Mouse (Mus musculus) ES-E14 (cell line): ENCODE results near the gene Fam171a1.

Source experiments
- CHD2 ChIP-seq: IDR thresholded peaks from 2 replicates; pipeline ENCODE4 v1.6.1; 2014; ENCODE audit warnings: mild to moderate bottlenecking, low read depth, low read length, inconsistent platforms
- HCFC1 ChIP-seq: IDR thresholded peaks from 2 replicates; pipeline ENCODE4 v1.6.1; 2012; ENCODE audit warnings: low read length, inconsistent platforms, borderline replicate concordance; ENCODE audit not compliant: insufficient read depth
- MAFK ChIP-seq: IDR thresholded peaks from 2 replicates; pipeline ENCODE4 v1.6.1; 2014; ENCODE audit warnings: mild to moderate bottlenecking, low read depth, low read length, inconsistent platforms; ENCODE audit not compliant: insufficient read depth
- ZC3H11A ChIP-seq: IDR thresholded peaks from 2 replicates; pipeline ENCODE4 v1.6.1; 2012; ENCODE audit warnings: low read depth, mild to moderate bottlenecking, inconsistent platforms, low read length, borderline replicate concordance
- ZNF384 ChIP-seq: IDR thresholded peaks from 2 replicates; pipeline ENCODE4 v1.6.1; 2012; ENCODE audit warnings: low read depth, low read length, inconsistent platforms

DNA sequence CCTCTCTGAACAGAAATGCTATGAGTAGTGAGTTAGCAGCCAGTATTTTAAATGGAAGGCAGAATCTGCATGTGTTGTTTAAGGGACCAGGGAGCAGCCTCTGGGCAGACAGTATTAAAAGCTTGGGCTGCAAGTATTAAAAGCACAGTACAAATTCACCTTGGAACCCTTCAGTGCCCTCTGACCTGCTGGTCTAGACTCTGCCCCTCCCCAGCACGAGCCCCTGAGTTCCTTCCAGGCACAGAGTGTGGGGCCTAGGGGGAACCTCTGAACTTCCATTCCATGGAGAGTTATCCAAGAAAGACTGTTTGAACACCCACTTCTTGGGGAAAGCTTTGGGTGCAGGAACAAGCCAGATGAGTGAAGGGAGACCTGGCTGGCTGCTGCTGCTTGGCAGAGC lies 47.6 kb downstream of the Fam171a1 start:
- TF ChIP-seq HCFC1 (no peak), ZNF384 (no peak), MAFK (no peak), CHD2 (no peak), ZC3H11A (no peak)
